Mouse (Mus musculus): Measurements from ENCODE around the gene Myo1d.

- no peak for TF ChIP-seq CTCF (IDR thresholded peaks at IDR 0.05; ENCODE audit: borderline replicate concordance, insufficient read depth, low read depth, low read length)
- no peak for TF ChIP-seq POLR2A (IDR thresholded peaks at IDR 0.05; ENCODE audit: borderline replicate concordance, insufficient read depth, low read length)
Measured at GRCm38 (mm10) chr11:80553046-80553445, 226.8 kb downstream of the Myo1d start.

All from cerebellum, adult 2 months (tissue).